Mouse (Mus musculus) common myeloid progenitor, adult 5-6 weeks (primary cell): ENCODE data around the gene Olfr1392. TPM values are rescaled to one million over a fixed set of nuclear protein-coding genes. Genes with fewer than 3 reads are reported as not detected.

Experiments used
- ATAC-seq: replicated peaks from 2 replicates; pipeline ENCODE4 v1.8.0; 2016; ENCODE audit warnings: low read depth, mild to moderate bottlenecking, moderate TSS enrichment, inconsistent platforms; ENCODE audit not compliant: poor library complexity, severe bottlenecking
- total RNA-seq: library from RNA; stranded (forward); fragments of 200-1000, 187-1606 nt; gene quantifications from 2 replicates; pipeline ENCODE4 v1.2.3, GENCODE M21; 2017

The Olfr1392 gene
- total RNA-seq, 1 experiment from 2014 or later: not detected

GRCm38 (mm10) chr11:49250422-49251379 is 34.4 kb upstream of the Olfr1392 start:
- peak; percentile 63 for ATAC-seq

DNA sequence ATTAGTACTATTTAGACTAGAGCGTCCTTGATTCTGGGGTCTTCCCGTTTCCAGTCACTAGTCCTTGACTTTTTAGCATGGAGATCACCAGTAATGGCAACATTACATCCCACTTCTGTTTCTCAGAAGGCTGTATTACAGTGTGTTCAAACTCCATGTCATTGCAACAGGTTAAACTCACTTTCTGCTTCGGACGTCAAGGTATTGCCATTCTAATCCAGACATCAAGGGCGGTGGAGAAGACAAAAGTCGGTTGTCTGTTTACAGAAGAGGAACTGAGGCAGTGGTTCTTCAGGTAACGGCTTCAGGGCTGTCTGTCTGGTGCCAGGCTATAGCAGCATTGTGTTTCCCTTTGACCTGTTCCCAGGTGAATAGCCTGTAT is 33.7 kb upstream of the Olfr1392 start:
- no peak for ATAC-seq

- ATAC-seq: no peak
Measured at GRCm38 (mm10) chr11:49252048-49252447, 33.0 kb upstream of the Olfr1392 start.

GRCm38 (mm10) chr11:49253035-49253434 is 32.0 kb upstream of the Olfr1392 start:
- no peak for ATAC-seq

- ATAC-seq: no peak
Measured at GRCm38 (mm10) chr11:49259296-49259695, 25.8 kb upstream of the Olfr1392 start.

DNA sequence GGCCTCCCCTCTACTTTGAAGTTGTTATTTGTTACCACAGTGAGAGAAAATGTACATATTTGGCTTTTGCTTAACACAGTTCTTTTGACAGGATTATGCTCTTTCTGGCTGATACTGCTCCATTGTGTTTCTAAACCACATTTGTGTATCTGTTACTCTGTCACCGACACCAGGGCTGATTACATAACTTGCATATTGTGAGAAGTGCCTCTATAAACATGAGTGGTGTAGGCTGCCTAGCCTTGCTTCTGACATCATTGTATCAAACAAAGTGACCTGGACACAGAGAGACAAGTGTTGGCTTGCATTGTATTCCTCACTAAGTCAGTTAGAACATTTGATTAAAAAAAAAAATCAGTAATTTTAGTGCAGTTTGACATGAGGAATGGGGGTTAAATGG is 25.3 kb upstream of the Olfr1392 start:
- ATAC-seq: no peak

- no peak for ATAC-seq
Measured at GRCm38 (mm10) chr11:49260598-49261312, 24.3 kb upstream of the Olfr1392 start.

- no peak for ATAC-seq
Measured at GRCm38 (mm10) chr11:49261313-49261855, 23.7 kb upstream of the Olfr1392 start.

GRCm38 (mm10) chr11:49262286-49262685 is 22.8 kb upstream of the Olfr1392 start:
- no peak for ATAC-seq

DNA sequence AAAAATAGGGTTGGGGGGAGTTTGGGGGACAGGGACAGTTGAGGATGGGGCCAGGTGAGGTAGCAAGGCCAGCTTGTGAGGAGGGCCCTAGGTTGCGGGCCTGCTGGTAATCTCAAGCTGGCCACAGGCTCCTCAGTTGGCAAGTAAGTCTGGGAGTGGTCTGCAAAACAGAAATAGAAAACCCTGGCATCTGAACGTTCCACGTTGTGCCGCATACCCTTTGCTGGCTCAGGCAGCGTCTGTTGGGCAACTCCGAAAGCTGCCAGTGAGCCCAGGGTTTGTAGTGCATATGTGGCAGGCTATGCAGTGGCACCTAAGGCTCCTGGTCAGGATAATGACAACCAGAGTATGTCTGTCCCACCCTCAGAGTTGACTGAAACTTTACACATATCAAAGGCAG is 21.9 kb upstream of the Olfr1392 start:
- no peak for ATAC-seq

- ATAC-seq: no peak
Measured at GRCm38 (mm10) chr11:49264081-49264480, 21.0 kb upstream of the Olfr1392 start.

- ATAC-seq: no peak
Measured at GRCm38 (mm10) chr11:49264622-49265021, 20.5 kb upstream of the Olfr1392 start.

DNA sequence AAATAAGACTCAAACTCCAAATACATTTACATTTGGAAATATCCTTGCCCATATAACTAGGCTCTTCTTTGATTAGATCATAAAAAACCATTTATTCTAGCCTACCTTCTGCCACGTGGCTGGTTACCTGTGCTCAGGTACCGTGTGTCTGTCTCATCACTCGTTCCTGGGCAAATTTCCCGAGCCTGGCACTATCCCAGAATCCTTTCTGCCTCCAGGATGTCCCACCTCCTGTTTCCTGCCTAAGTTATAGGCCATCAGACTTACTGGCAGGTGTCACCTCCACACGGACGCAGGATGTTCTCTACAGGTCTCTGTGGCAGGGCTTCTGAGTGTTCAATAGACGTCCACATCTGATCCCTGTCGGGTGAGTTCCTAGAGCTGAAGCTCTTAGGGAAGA is 20.0 kb upstream of the Olfr1392 start:
- no peak for ATAC-seq

DNA sequence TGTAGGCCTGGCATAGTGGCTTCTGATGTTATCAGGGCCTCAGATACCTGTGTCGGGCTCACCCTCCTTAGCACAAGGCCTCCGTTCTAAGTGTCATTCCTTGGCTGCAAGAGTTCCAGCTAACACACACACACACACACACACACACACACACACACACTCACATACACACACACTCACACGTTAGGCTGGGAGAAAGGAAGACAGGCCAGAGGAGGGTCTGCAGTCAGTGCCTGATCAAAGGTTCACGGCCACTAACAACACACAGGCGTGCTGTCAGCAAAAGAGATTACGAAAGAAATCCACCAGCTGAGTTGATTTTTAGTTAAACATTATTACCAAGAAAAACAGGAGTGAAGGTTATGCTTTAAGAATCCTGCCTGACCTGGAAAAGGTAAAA is 18.4 kb upstream of the Olfr1392 start:
- no peak for ATAC-seq

DNA sequence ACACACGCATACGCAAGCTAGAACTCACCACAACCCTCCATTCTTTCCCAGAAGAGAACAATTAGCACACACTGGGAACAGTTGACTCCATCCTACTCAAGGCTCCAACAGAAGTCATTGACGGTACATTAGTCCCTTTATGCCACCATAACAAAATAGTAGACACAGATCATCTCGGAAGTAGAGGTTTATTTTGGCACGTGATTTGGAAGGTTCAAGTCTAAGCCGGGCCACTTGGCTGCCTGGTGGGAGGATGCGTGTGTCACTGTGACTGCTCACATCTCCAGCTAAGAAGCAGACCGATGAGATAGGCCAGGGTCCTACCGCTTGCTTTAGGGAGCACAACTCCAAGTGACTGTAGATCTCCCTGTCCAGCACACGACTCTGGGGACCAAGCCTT is 17.8 kb upstream of the Olfr1392 start:
- ATAC-seq: no peak

DNA sequence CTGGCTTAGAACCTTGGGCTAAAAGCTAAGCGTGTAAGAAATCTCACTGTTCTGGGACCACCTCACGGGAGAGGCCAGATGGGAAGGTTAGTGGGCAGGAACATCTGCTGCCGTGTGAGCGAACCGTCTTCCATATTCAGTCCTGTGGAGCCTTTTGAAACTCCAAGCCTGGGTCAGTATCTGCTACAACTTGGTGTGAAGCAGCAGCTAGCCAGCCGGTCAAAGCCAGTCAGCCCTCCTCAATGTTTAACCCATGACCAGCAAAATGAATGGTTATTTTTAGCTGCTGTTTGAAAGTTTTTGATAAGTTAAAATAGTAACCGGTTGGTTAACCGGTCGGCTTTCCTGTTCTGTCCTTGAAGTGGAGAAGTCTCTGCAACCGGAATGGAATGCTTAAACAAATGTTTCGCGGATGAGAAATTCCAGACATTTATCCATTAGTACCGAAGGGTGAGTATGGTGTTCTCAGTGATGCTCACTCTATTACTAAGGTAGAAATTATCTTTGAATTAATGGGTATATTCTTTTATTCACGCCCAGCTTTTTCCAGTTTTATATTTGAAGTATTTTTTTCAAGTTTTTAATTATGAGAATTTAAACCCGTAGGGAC is 17.0 kb upstream of the Olfr1392 start:
- no peak for ATAC-seq

DNA sequence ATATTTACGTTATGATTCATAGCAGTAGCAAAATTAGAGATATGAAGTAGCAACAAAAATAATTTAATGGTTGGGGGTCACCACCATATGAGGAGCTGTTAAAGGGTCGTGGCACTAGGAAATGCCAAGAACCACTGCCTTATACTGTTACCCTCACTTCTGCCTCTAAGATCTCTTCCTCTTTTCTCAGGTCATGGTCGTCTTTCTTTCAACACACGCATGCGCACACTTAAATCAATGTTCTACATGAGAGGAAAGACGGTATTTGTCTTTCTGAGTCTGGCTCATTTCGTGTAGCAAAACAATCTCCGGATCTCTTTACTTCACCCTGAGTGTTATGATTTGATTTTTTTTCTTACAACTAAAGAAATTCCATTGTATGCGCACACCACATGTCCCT is 15.3 kb upstream of the Olfr1392 start:
- 0 out of 2 replicates have a peak, but pooled peaks have one; percentile 39 for ATAC-seq

- no peak for ATAC-seq
Measured at GRCm38 (mm10) chr11:49270368-49270767, 14.7 kb upstream of the Olfr1392 start.

GRCm38 (mm10) chr11:49271334-49271733 is 13.7 kb upstream of the Olfr1392 start:
- ATAC-seq: peak; percentile 88

GRCm38 (mm10) chr11:49273834-49274519 is 11.1 kb upstream of the Olfr1392 start:
- ATAC-seq: no peak
